Mouse (Mus musculus): ENCODE data around the gene Tgm2.

DNA sequence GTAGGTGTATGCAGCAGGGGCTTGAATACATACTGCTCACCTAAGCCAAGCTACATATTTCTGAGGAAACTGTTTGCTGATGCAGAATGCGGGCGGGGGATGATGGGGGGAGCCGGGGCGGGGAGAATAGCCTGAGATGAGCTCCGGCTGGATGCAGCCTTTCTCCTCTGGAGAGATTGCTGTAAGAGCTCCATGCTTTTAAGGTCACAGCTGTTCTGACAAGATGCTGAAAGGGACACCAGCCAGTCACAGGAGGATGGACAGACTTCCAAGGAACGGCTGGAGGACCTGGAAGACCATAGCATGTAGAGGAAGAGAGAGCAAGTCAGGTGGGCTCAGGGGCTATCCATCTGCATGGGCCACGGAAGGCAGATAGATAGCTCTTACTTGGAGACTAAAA, 51.9 kb downstream of the Tgm2 start:
- TF ChIP-seq CTCF (IDR thresholded peaks at IDR 0.05; ENCODE audit: extremely low read depth, insufficient read length, insufficient replicate concordance, low read depth, low read length) (no peak), POLR2A (IDR thresholded peaks at IDR 0.05; ENCODE audit: low read depth, low read length) (no peak)

Data from small intestine, adult 2 months (tissue).